Mouse (Mus musculus) megakaryocyte-erythroid progenitor cell, adult 5 weeks (primary cell): Measurements from ENCODE around the gene Prrc2c. TPM values are rescaled to one million over a fixed set of nuclear protein-coding genes. Genes with fewer than 3 reads are reported as not detected.

Experiments used
- polyA plus RNA-seq: library from polyadenylated mRNA; stranded (reverse); fragments of >175 nt; gene quantifications from 2 replicates; pipeline ENCODE4 v1.2.3, GENCODE M21; 2012

Gene Prrc2c
- polyA plus RNA-seq: 36.3 and 47.0 TPM in 2 replicates

DNA sequence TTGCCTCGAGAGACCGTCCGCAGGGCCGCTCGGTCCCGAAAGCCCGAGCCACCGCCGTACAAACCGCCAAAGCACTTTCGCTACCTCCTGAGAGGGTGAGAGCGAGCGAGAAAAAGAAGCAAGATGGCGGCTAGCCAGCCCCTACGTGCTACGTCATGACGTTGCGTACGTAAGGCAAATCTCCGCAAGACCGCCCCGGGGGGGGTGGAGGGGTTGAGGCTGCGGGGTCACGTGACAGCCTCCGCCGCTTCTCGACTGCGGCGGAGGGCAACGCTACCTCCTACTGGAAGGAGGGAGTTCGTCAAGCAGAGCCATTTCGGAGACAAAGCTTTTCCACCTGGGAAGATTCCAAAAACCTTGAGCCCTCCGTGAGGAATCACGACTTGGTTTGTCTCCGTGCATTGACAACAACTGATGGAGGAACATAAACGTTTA is at the start of gene Prrc2c:
Gene Prrc2c, minus strand, starts transcription at position 156 of the 435 bp plus-strand sequence.

DNA sequence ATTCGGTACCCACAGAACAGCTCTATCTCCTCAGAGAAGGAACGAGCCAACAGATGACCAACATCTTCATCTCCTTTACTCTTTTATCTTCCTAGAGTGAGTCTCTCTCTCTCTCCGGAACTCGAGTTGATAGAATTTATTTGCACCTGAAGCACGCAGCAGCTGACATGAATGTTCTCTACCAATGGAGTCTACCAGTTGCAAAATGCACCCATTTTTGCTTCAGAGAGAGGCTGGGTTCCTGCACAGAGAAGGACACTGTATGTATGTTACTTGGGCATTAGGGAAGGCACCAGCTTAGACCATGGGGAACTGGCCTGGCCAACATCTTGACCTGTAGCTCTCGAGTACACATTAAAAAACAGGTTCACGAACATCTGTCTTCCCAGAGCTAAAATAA is 82.2 kb downstream of the Prrc2c start, which contains the start of gene Myocos:
Gene Myocos, minus strand, starts transcription at position 101 of the 400 bp plus-strand sequence.

DNA sequence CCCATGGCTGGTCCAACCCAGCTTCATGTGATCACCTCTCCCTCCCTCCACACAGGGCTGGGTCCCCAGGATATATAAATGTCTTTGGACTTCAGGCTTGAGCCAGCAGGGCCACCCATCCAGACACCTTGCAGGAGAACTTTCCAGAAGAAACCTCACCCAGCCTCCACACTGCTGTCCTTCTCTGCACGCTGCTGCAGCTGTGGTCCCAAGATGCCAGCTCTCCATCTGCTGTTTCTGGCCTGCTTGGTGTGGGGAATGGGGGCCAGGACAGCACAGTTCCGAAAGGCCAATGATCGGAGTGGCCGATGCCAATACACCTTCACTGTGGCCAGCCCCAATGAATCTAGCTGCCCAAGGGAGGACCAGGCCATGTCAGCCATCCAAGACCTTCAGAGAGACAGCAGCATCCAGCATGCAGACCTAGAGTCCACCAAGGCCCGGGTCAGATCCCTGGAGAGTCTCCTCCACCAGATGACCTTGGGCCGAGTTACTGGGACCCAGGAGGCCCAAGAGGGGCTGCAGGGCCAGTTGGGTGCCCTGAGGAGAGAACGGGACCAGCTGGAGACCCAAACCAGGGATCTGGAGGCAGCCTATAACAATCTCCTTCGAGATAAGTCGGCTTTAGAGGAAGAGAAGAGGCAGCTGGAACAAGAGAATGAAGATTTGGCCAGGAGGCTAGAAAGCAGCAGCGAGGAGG is 101.2 kb downstream of the Prrc2c start, which contains the start of gene Myoc:
Gene Myoc, plus strand, starts transcription at position 105 of the 700 bp plus-strand sequence.

Other genes with a start within 250 kb of the Prrc2c start
- 7.6 and 10.2 TPM in 2 replicates for gene Mettl13, start 192.0 kb downstream of the Prrc2c start, polyA plus RNA-seq
- 8.9 and 10.6 TPM in 2 replicates for gene Vamp4, start 170.0 kb downstream of the Prrc2c start, polyA plus RNA-seq
- not detected in 2 replicates for gene Myoc, start 101.4 kb downstream of the Prrc2c start, polyA plus RNA-seq
- gene Myocos, start 82.3 kb downstream of the Prrc2c start, polyA plus RNA-seq: not detected in 2 replicates
- gene Fmo4, start 73.4 kb upstream of the Prrc2c start, polyA plus RNA-seq: not detected in 2 replicates
- 0.10 TPM in 1 of 2 replicates, not detected in the other for gene Fmo1, start 126.1 kb upstream of the Prrc2c start, polyA plus RNA-seq
- not detected in 2 replicates for gene Fmo2, start 158.2 kb upstream of the Prrc2c start, polyA plus RNA-seq
- not detected in 2 replicates for gene Fmo6, start 197.0 kb upstream of the Prrc2c start, polyA plus RNA-seq
- gene Fmo3, start 244.0 kb upstream of the Prrc2c start, polyA plus RNA-seq: not detected in 2 replicates